Mouse (Mus musculus): ENCODE measurements at regions not wholly inside any gene's neighbourhood (a gene's known extent, or its start where the extent isn't known, plus 50 kb on each side); places are given as distances from the start of the nearest gene placed in this dataset.

- no peak for TF ChIP-seq CTCF (IDR thresholded peaks at IDR 0.05; ENCODE audit: borderline replicate concordance, extremely low read depth, insufficient read depth, insufficient read length)
- no peak for TF ChIP-seq POLR2A (IDR thresholded peaks at IDR 0.05; ENCODE audit: borderline replicate concordance, extremely low read depth, insufficient read depth, insufficient read length, poor library complexity, severe bottlenecking)
- no peak for DNase-seq (ENCODE audit: low read depth)
Observed at GRCm38 (mm10) chr17:50419966-50420365, 89.2 kb upstream of the Plcl2 start.

- TF ChIP-seq CTCF (IDR thresholded peaks at IDR 0.05; ENCODE audit: borderline replicate concordance, extremely low read depth, insufficient read depth, insufficient read length) = no peak
- TF ChIP-seq POLR2A (IDR thresholded peaks at IDR 0.05; ENCODE audit: borderline replicate concordance, extremely low read depth, insufficient read depth, insufficient read length, poor library complexity, severe bottlenecking) = no peak
- no peak for DNase-seq (ENCODE audit: low read depth)
Observed at GRCm38 (mm10) chr17:50420690-50421089, 88.5 kb upstream of the Plcl2 start.

GRCm38 (mm10) chr17:50421476-50421875 is 87.7 kb upstream of the Plcl2 start:
- TF ChIP-seq POLR2A (IDR thresholded peaks at IDR 0.05; ENCODE audit: borderline replicate concordance, extremely low read depth, insufficient read depth, insufficient read length, poor library complexity, severe bottlenecking) (no peak), CTCF (IDR thresholded peaks at IDR 0.05; ENCODE audit: borderline replicate concordance, extremely low read depth, insufficient read depth, insufficient read length) (no peak)
- DNase-seq (ENCODE audit: low read depth) = no peak

GRCm38 (mm10) chr17:50425110-50425509 is 84.1 kb upstream of the Plcl2 start:
- no peak for TF ChIP-seq CTCF (IDR thresholded peaks at IDR 0.05; ENCODE audit: borderline replicate concordance, extremely low read depth, insufficient read depth, insufficient read length)
- DNase-seq (ENCODE audit: low read depth) = no peak

- no peak for TF ChIP-seq CTCF (IDR thresholded peaks at IDR 0.05; ENCODE audit: borderline replicate concordance, extremely low read depth, insufficient read depth, insufficient read length)
- DNase-seq (ENCODE audit: low read depth) = no peak
Observed at GRCm38 (mm10) chr17:50425531-50425930, 83.7 kb upstream of the Plcl2 start.

- no peak for DNase-seq (ENCODE audit: low read depth)
- TF ChIP-seq CTCF (IDR thresholded peaks at IDR 0.05; ENCODE audit: borderline replicate concordance, extremely low read depth, insufficient read depth, insufficient read length) (no peak), POLR2A (IDR thresholded peaks at IDR 0.05; ENCODE audit: borderline replicate concordance, extremely low read depth, insufficient read depth, insufficient read length, poor library complexity, severe bottlenecking) (no peak)
Observed at GRCm38 (mm10) chr17:50426146-50426545, 83.1 kb upstream of the Plcl2 start.

GRCm38 (mm10) chr17:50427331-50428003 is 81.7 kb upstream of the Plcl2 start:
- no peak for TF ChIP-seq CTCF (IDR thresholded peaks at IDR 0.05; ENCODE audit: borderline replicate concordance, extremely low read depth, insufficient read depth, insufficient read length)
- no peak for TF ChIP-seq POLR2A (IDR thresholded peaks at IDR 0.05; ENCODE audit: borderline replicate concordance, extremely low read depth, insufficient read depth, insufficient read length, poor library complexity, severe bottlenecking)
- DNase-seq (ENCODE audit: low read depth) = peak; percentile 92

- DNase-seq (ENCODE audit: low read depth) = no peak
- TF ChIP-seq POLR2A (IDR thresholded peaks at IDR 0.05; ENCODE audit: borderline replicate concordance, extremely low read depth, insufficient read depth, insufficient read length, poor library complexity, severe bottlenecking) = no peak
- no peak for TF ChIP-seq CTCF (IDR thresholded peaks at IDR 0.05; ENCODE audit: borderline replicate concordance, extremely low read depth, insufficient read depth, insufficient read length)
Observed at GRCm38 (mm10) chr17:50428004-50428560, 81.1 kb upstream of the Plcl2 start.

- TF ChIP-seq POLR2A (IDR thresholded peaks at IDR 0.05; ENCODE audit: borderline replicate concordance, extremely low read depth, insufficient read depth, insufficient read length, poor library complexity, severe bottlenecking) (no peak), CTCF (IDR thresholded peaks at IDR 0.05; ENCODE audit: borderline replicate concordance, extremely low read depth, insufficient read depth, insufficient read length) (no peak)
Observed at GRCm38 (mm10) chr17:50432559-50432958, 76.6 kb upstream of the Plcl2 start.

GRCm38 (mm10) chr17:50438960-50439359 is 70.2 kb upstream of the Plcl2 start:
- no peak for DNase-seq (ENCODE audit: low read depth)
- TF ChIP-seq CTCF (IDR thresholded peaks at IDR 0.05; ENCODE audit: borderline replicate concordance, extremely low read depth, insufficient read depth, insufficient read length) (no peak), POLR2A (IDR thresholded peaks at IDR 0.05; ENCODE audit: borderline replicate concordance, extremely low read depth, insufficient read depth, insufficient read length, poor library complexity, severe bottlenecking) (no peak)

More at GRCm38 (mm10) chr17:50432559-50432958, 76.6 kb upstream of the Plcl2 start:
- no peak for DNase-seq (ENCODE audit: low read depth)

GRCm38 (mm10) chr17:50439365-50439764 is 69.8 kb upstream of the Plcl2 start:
- TF ChIP-seq POLR2A (IDR thresholded peaks at IDR 0.05; ENCODE audit: borderline replicate concordance, extremely low read depth, insufficient read depth, insufficient read length, poor library complexity, severe bottlenecking) (no peak), CTCF (IDR thresholded peaks at IDR 0.05; ENCODE audit: borderline replicate concordance, extremely low read depth, insufficient read depth, insufficient read length) (no peak)
- no peak for DNase-seq (ENCODE audit: low read depth)

- TF ChIP-seq CTCF (IDR thresholded peaks at IDR 0.05; ENCODE audit: borderline replicate concordance, extremely low read depth, insufficient read depth, insufficient read length) = no peak
- no peak for TF ChIP-seq POLR2A (IDR thresholded peaks at IDR 0.05; ENCODE audit: borderline replicate concordance, extremely low read depth, insufficient read depth, insufficient read length, poor library complexity, severe bottlenecking)
- no peak for DNase-seq (ENCODE audit: low read depth)
Observed at GRCm38 (mm10) chr17:50442062-50442461, 67.1 kb upstream of the Plcl2 start.

Measured in brain, embryonic 14.5 days (tissue).